Mouse (Mus musculus) inflammation-experienced regulatory T-cells (primary cell): ENCODE data around the gene Rbms1. TPM values are rescaled to one million over a fixed set of nuclear protein-coding genes. Genes with fewer than 3 reads are reported as not detected.

ENCODE experiments used
- polyA plus RNA-seq, 2 experiments: library from polyadenylated mRNA; unstranded; fragments of 100-300 nt; shearing (Covaris generic); gene quantifications; one replicate each; pipeline ENCODE4 v1.2.1; 2017

Gene Rbms1
- polyA plus RNA-seq = 100 to 1,000 TPM; 159 to 170 TPM

DNA sequence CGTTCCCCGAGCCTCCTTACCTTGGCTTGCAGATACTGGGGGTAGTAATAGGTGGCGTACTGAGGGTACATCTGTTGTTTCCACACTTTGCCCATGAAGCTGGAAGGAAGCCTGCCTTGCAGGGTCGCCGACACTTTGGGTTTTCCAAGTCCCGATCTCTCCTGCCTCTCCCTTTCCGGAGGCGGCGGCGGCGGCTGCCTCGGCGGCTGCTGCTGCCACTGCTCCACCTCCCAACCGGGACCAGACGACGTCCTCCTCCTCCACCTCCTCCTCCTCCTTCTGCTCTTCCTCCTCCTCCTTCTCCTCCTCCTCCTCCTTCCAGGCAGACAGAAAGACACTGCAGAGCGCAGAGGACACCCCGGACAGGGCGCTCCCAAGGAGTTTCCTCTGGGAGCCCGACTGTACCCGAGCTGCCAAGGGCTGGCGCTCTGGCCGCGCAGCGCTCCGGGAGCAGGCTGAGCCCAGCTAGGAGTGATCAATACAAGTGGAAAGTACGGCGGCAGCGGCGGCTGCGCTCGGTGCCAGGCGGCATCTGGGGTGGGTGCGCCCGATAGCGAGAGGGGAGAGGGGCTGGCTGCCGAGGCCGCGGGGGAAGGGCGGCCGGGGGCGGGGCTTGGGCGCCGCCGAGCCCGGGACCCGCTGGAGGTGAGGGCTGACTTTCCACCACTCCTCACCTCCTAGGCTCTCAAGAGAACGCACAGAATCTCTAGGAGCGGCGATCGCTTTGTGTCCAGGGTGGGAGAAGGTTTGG lies at the start of gene Rbms1:
Gene Rbms1 (minus strand): TSS at position 522 of the 751 bp plus-strand sequence.

DNA sequence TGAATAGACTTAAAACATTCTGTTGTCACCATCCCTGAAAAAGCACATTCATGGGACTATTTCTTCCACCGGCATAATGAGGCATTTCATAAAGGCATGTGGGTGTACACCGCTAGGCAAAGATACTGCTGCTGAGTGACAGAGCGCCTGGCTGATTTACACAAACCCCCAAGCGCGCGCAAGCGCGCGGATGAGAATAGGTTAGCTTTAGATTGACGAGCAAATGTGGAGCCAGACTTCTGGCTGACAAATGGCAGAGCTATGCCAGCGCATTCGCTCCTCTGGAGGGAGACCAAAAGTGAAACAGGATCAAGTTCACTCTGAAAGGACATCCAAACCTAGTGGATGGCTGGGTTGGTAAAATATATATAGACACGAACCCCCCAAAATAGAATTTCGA lies 240.5 kb downstream of the Rbms1 start, which contains the start of gene Itgb6:
Gene Itgb6 (minus strand): TSS at position 130 of the 400 bp plus-strand sequence.

Other genes with a start within 250 kb of the Rbms1 start
- 1 to 10 TPM in 1 of 2 experiments, under 1 TPM in 1; 0.13 to 1.9 TPM for gene Itgb6, start 240.5 kb downstream of the Rbms1 start, polyA plus RNA-seq